Mouse (Mus musculus) small intestine, adult 2 months (tissue): ENCODE data around the gene Smtnl2. TPM values are rescaled to one million over a fixed set of nuclear protein-coding genes. Genes with fewer than 3 reads are reported as not detected.

ENCODE experiments used
- H3K27ac ChIP-seq: fragments of 200-500 bp; 2 replicates; pipeline ENCODE4 v1.5.1; 2012; ENCODE audit warnings: low read depth, low read length, control low read depth, inconsistent platforms; ENCODE audit not compliant: insufficient read depth
- H3K27me3 ChIP-seq: fragments of 200-500 bp; 2 replicates; pipeline ENCODE4 v1.6.1; 2012; ENCODE audit warnings: mild to moderate bottlenecking, moderate library complexity, low read length, inconsistent platforms; ENCODE audit not compliant: control insufficient read depth, insufficient read depth
- H3K36me3 ChIP-seq: fragments of 200-500 bp; 2 replicates; pipeline ENCODE4 v1.6.1; 2012; ENCODE audit warnings: mild to moderate bottlenecking, low read length, control low read depth, inconsistent platforms; ENCODE audit not compliant: control insufficient read depth, insufficient read depth
- H3K4me1 ChIP-seq: fragments of 200-500 bp; 2 replicates; pipeline ENCODE4 v1.6.1; 2012; ENCODE audit warnings: low read length, inconsistent platforms, mixed read lengths; ENCODE audit not compliant: control insufficient read depth, insufficient read depth, insufficient read length
- H3K4me3 ChIP-seq: fragments of 200-500 bp; 2 replicates; pipeline ENCODE4 v1.5.1; 2012; ENCODE audit warnings: low read depth, mild to moderate bottlenecking, control low read depth, inconsistent platforms, low read length, moderate library complexity
- CTCF ChIP-seq: fragments of 200-500 bp; IDR thresholded peaks from 2 replicates; pipeline ENCODE4 v1.5.1; 2012; ENCODE audit warnings: low read depth, mild to moderate bottlenecking, control low read depth, inconsistent platforms, low read length, moderate library complexity, mixed read lengths; ENCODE audit not compliant: insufficient replicate concordance, insufficient read length; ENCODE audit errors: extremely low read depth
- POLR2A ChIP-seq: fragments of 200-500 bp; IDR thresholded peaks from 2 replicates; pipeline ENCODE4 v1.6.1; 2012; ENCODE audit warnings: low read depth, mild to moderate bottlenecking, control low read depth, inconsistent platforms, low read length, moderate library complexity
- WGBS: fragments of 180-500 bp; shearing (Covaris S2); methylation state at CpG from one replicate; pipeline ENCODE4 v1.1.7; 2018; 5-methylcytosine and 5-hydroxymethylcytosine counted together
- polyA plus RNA-seq: library from polyadenylated mRNA; depleted of rRNA; stranded (reverse); fragments of >200 nt; gene quantifications from 2 replicates; pipeline ENCODE4 v1.2.3, GENCODE M21; 2012

Gene Smtnl2
- polyA plus RNA-seq, 1 experiment, result 2.9 TPM

DNA sequence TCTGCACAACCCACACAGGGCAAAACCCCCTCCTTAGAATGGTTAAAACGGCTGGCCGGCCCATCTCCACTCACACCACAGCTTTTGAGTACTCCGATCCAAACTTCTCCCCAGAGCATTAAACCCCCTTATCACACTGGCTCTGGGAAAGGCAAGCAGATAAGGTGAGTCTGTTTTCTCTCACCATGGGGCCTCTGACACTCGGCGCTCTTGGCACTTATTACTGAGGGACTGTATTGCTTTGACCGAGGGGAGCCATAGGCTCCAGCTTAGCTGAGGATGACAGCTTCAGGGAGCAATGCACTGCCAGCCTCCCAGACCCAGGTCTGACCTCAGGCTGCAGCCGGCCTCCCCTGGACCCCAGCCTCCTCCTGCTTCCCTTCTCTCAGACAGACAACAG lies 3.9 kb downstream of the Smtnl2 start:
- H3K27ac ChIP-seq, result no peak overlapping the region
- H3K4me1 ChIP-seq, result peaks cover 7% of the 10 kb centered on the region; the same call in 1 of the 2 replicates
- no peaks in the 10 kb centered on the region; the same call in 1 of the 2 replicates for H3K27me3 ChIP-seq

DNA sequence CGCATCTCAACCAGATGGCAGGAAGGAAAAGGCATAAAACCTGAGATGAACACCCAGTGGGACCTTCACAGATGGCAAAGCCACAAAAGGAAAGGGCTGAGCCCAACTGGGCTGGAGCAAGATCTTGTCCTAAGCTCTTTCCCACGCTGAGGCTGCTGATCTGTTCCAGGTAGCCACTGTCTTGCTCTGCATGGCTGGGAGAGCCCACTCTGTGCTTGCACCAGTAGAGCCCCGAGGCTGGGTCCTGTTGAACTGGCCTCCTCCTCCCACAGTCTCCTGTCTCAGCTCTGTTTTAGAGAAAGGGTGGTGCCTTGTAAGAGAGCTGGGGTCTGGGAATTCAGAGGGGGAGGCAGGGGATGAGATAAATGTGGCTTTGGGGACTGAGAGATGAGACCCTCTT lies 4.4 kb downstream of the Smtnl2 start:
- Histone ChIP-seq H3K36me3 (no peaks in the 10 kb centered on the region), H3K27me3 (no peaks in the 10 kb centered on the region; the same call in 1 of the 2 replicates), H3K27ac (no peak overlapping the region), H3K4me1 (peaks cover 7% of the 10 kb centered on the region; the same call in 1 of the 2 replicates), H3K4me3 (no peak overlapping the region)
- no peak for TF ChIP-seq CTCF
- no peak for TF ChIP-seq POLR2A
- WGBS, result 48% methylated on average over 3 of the region's 3 CpGs

More for the DNA sequence above, 3.9 kb downstream of the Smtnl2 start:
- WGBS, result 35% methylated on average over 7 of the region's 7 CpGs
- Histone ChIP-seq H3K36me3 (no peaks in the 10 kb centered on the region), H3K4me3 (no peak overlapping the region)
- TF ChIP-seq CTCF, result no peak
- no peak for TF ChIP-seq POLR2A

DNA sequence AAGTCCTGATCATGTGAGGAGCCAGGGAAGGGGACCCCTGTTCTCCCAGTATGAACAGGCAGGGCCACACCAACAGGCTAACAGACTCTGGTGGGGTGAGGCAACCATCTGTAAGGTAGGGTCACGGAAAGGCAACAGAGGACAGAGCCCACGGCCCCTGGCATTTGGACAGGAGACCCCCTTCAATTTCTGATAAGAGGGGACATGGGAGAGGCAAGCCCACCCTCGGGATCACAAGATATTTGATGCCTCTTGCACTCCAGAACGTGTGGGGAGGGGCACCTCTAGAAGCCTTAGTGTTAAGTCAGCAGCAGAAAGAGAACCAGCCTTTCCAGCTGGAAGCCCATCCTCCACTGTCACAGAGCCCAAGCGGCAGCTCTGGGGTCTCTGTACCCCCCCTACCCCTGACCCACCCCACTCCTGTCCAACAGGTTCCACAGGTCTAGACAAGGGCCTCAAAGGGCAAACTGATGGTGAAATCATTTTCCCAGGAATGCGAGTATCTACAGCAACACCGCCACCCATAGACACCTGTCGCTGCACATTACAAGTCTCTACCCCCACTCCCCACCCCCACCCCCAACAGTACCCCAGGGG lies 5.3 kb downstream of the Smtnl2 start:
- no peak overlapping the region for H3K27ac ChIP-seq
- WGBS, result 47% methylated on average over 8 of the region's 8 CpGs

GRCm38 (mm10) chr11:72405532-72405931 lies 6.0 kb downstream of the Smtnl2 start:
- Histone ChIP-seq H3K36me3 (no peaks in the 10 kb centered on the region), H3K27ac (no peak overlapping the region), H3K27me3 (no peaks in the 10 kb centered on the region), H3K4me3 (no peak overlapping the region), H3K4me1 (peaks cover 3% of the 10 kb centered on the region; the same call in 1 of the 2 replicates)
- WGBS, result 60% methylated on average over 4 of the region's 4 CpGs
- TF ChIP-seq CTCF (no peak), POLR2A (no peak)

More for the DNA sequence above, 5.3 kb downstream of the Smtnl2 start:
- TF ChIP-seq POLR2A (no peak), CTCF (no peak)
- H3K4me3 ChIP-seq, result no peak overlapping the region
- no peaks in the 10 kb centered on the region for H3K36me3 ChIP-seq
- peaks cover 6% of the 10 kb centered on the region; the same call in 1 of the 2 replicates for H3K4me1 ChIP-seq
- H3K27me3 ChIP-seq, result no peaks in the 10 kb centered on the region

- Histone ChIP-seq H3K27ac (no peak overlapping the region), H3K27me3 (no peaks in the 10 kb centered on the region), H3K4me3 (no peak overlapping the region), H3K36me3 (no peaks in the 10 kb centered on the region), H3K4me1 (no peaks in the 10 kb centered on the region)
- 87% methylated on average over 12 of the region's 12 CpGs for WGBS
- TF ChIP-seq CTCF, result no peak
- TF ChIP-seq POLR2A, result no peak
Observed at GRCm38 (mm10) chr11:72402969-72403368, 8.5 kb downstream of the Smtnl2 start.

- H3K27ac ChIP-seq, result no peak overlapping the region
- no peak for TF ChIP-seq POLR2A
- no peak for TF ChIP-seq CTCF
- H3K4me3 ChIP-seq, result no peak overlapping the region
- WGBS, result 77% methylated on average over 5 of the region's 5 CpGs
- no peaks in the 10 kb centered on the region for H3K4me1 ChIP-seq
- no peaks in the 10 kb centered on the region for H3K36me3 ChIP-seq
- no peaks in the 10 kb centered on the region for H3K27me3 ChIP-seq
Observed at GRCm38 (mm10) chr11:72402017-72402416, 9.5 kb downstream of the Smtnl2 start.

DNA sequence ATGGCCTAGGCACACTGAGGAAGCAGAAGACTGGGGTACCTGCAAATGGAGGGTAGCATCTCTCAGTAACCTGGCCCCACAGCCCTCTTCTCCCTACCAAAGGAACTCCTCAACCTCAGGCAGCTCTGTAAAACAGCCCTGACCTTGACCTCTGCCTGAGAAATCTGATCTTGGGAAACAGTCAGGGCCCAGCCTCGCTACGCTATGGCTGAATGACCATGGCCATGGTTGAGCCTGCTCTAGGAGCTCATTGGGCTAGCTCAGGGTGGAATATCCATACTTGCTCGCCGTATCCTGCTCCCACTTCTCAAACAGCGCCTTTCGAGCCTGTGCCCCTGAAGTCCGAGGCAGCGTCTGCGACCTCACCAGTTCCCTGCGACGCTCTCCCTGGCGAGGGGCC lies 10.4 kb downstream of the Smtnl2 start:
- Histone ChIP-seq H3K4me1 (no peaks in the 10 kb centered on the region), H3K27me3 (no peaks in the 10 kb centered on the region), H3K4me3 (no peak overlapping the region), H3K36me3 (no peaks in the 10 kb centered on the region), H3K27ac (no peak overlapping the region)
- TF ChIP-seq POLR2A (no peak), CTCF (no peak)
- 92% methylated on average over 12 of the region's 12 CpGs for WGBS
